Mouse (Mus musculus) embryonic facial prominence, embryonic 15.5 days (tissue): ENCODE results near the gene Dars. TPM values are rescaled to one million over a fixed set of nuclear protein-coding genes. Genes with fewer than 3 reads are reported as not detected.

Experiments
- ATAC-seq: fragments of 200-750 bp; cut with Nextera tagmentation; 2 replicates; pipeline ENCODE4 v1.8.0; 2017; ENCODE audit warnings: low read depth, moderate TSS enrichment; ENCODE audit not compliant: insufficient number of reproducible peaks, low FRiP score, low TSS enrichment
- H3K27ac ChIP-seq: fragments of 300-500 bp; sonication (generic); replicated peaks from 2 replicates; pipeline ENCODE4 v1.5.1; 2015; ENCODE audit warnings: mild to moderate bottlenecking, inconsistent platforms
- H3K27me3 ChIP-seq: fragments of 300-500 bp; sonication (generic); 2 replicates; pipeline ENCODE4 v1.6.1; 2015; ENCODE audit warnings: inconsistent platforms
- H3K36me3 ChIP-seq: fragments of 300-500 bp; sonication (generic); 2 replicates; pipeline ENCODE4 v1.6.1; 2015; ENCODE audit warnings: mild to moderate bottlenecking, inconsistent platforms
- H3K4me1 ChIP-seq: fragments of 300-500 bp; sonication (generic); 2 replicates; pipeline ENCODE4 v1.6.1; 2015; ENCODE audit warnings: inconsistent platforms
- H3K4me2 ChIP-seq: fragments of 300-500 bp; sonication (generic); replicated peaks from 2 replicates; pipeline ENCODE4 v1.6.1; 2015; ENCODE audit warnings: mild to moderate bottlenecking, inconsistent platforms
- H3K4me3 ChIP-seq: fragments of 300-500 bp; sonication (generic); replicated peaks from 2 replicates; pipeline ENCODE4 v1.5.1; 2015; ENCODE audit warnings: mild to moderate bottlenecking, inconsistent platforms
- H3K9ac ChIP-seq: fragments of 300-500 bp; sonication (generic); 2 replicates; pipeline ENCODE4 v1.6.1; 2015; ENCODE audit warnings: inconsistent platforms
- H3K9me3 ChIP-seq: fragments of 300-500 bp; sonication (generic); replicated peaks from 2 replicates; pipeline ENCODE4 v1.6.1; 2016; ENCODE audit warnings: inconsistent platforms
- WGBS: fragments of 180-500 bp; shearing (Covaris S2); methylation state at CpG from one replicate; pipeline ENCODE4 v1.1.7; 2015; 5-methylcytosine and 5-hydroxymethylcytosine counted together
- polyA plus RNA-seq: library from polyadenylated mRNA; unstranded; fragments of >200 nt; fragmentation: Nextera tagmentation; extraction: Ambion mirVana; gene quantifications from 2 replicates; pipeline ENCODE4 v1.2.1, GENCODE M21; 2015

Gene Dars
- polyA plus RNA-seq, 1 experiment from 2014 or later: 139 TPM

DNA sequence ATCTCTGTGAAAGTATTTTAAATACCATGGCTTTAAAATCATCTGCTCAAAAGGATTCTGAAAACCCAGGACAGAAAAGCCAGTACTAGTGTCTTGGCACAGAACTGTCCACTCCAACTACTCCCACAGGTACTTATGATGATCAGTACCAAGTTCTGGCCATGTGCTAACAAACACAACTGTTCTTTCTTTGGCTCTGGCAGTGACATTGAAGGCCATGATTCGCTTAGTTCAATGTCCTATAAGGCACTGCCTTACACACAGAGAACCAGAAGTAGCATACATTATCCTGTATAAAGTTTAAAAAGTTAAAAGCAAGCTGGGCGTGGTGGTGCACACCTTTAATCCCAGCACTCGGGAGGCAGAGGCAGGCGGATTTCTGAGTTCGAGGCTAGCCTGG, 6.0 kb downstream of the Dars start:
- Histone ChIP-seq H3K4me3 (no peak overlapping the region), H3K4me1 (no peaks in the 10 kb centered on the region)

DNA sequence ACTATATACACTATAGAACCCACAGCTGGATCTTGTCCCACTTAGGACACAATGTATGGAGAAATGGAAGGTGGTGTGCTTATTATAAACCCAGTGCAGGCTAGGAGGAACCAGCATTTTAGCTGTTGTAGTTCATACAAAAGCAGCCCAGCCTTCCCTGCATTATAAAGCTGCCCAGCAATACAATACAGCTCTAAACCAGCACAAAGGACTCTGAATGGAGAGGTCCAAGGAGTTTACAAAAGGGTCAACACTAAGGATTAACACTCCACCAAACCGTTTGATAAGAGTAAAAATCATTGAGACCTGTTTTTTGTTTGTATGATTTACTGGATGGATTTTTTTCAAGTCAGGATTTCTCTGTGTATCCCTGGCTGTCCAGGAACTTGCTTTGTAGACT, 10.3 kb downstream of the Dars start:
- 0 out of 2 replicates have a peak, but pooled peaks cover 10% of the 10 kb centered on the region for H3K36me3 ChIP-seq
- no peak overlapping the region for H3K9ac ChIP-seq
- H3K4me2 ChIP-seq: no peak overlapping the region
- H3K27me3 ChIP-seq: no peaks in the 10 kb centered on the region
- no peak overlapping the region for H3K27ac ChIP-seq
- H3K4me1 ChIP-seq: no peaks in the 10 kb centered on the region
- no peak for ATAC-seq
- 78% methylated on average over 1 of the region's 1 CpGs for WGBS
- no peaks in the 10 kb centered on the region for H3K9me3 ChIP-seq
- H3K4me3 ChIP-seq: no peak overlapping the region

More for the DNA sequence above, 6.0 kb downstream of the Dars start:
- H3K27me3 ChIP-seq: no peaks in the 10 kb centered on the region
- H3K36me3 ChIP-seq: peaks cover 17% of the 10 kb centered on the region
- ATAC-seq: no peak
- no peaks in the 10 kb centered on the region for H3K9me3 ChIP-seq
- no peak overlapping the region for H3K4me2 ChIP-seq
- WGBS: 97% methylated on average over 5 of the region's 5 CpGs
- no peak overlapping the region for H3K9ac ChIP-seq
- H3K27ac ChIP-seq: no peak overlapping the region

DNA sequence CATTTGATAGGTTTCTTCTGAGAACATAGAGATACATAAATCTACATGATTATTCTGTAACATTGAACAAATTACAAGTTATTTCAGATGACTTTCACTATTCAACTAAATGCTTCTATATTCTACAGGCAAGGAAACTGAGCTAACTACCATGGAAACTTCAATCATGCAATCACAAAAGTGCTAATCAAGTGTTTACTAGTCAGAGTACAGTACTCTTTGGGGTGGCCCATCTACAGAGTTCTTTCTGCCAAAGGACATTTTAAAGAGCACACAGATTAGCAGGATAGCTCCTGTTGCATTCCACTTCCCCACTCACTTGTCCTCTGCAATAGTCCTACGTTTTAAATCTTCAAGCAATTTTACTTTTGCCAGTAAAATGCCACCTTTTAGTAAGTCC, 11.5 kb downstream of the Dars start:
- Histone ChIP-seq H3K9ac (no peak overlapping the region), H3K4me2 (no peak overlapping the region), H3K27ac (no peak overlapping the region), H3K36me3 (peaks cover 18% of the 10 kb centered on the region; the same call in 1 of the 2 replicates), H3K9me3 (no peaks in the 10 kb centered on the region), H3K4me3 (no peak overlapping the region), H3K4me1 (no peaks in the 10 kb centered on the region), H3K27me3 (no peaks in the 10 kb centered on the region)
- WGBS: 57% methylated on average over 1 of the region's 1 CpGs
- ATAC-seq: no peak

DNA sequence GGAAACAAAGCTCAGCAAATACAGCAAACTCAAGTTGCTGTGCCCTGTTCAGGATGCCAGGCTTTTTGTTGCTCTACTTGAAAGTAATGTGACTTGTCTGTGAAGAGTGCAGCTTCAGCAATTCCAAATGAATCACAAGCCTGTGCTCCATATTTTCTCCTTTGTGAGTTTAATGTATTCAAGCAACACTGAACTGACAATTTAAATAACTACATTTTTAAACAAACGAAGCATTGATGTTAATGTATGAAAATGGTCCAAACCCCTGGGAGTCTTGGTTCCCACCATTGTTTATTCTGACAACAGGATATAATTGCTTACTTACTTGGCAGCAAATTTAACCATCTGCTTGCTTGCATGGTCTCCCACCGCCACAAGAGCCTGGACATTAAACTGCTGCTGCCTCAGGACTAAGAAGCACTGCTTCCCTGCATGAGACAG, 12.1 kb downstream of the Dars start:
- Histone ChIP-seq H3K27me3 (no peaks in the 10 kb centered on the region), H3K4me1 (no peaks in the 10 kb centered on the region), H3K36me3 (peaks cover 18% of the 10 kb centered on the region; the same call in 1 of the 2 replicates), H3K4me3 (no peak overlapping the region), H3K4me2 (no peak overlapping the region), H3K27ac (no peak overlapping the region), H3K9ac (no peak overlapping the region), H3K9me3 (no peaks in the 10 kb centered on the region)
- WGBS: 53% methylated on average over 2 of the region's 2 CpGs
- ATAC-seq: peak; percentile 57; the same call in 1 of the 2 replicates

DNA sequence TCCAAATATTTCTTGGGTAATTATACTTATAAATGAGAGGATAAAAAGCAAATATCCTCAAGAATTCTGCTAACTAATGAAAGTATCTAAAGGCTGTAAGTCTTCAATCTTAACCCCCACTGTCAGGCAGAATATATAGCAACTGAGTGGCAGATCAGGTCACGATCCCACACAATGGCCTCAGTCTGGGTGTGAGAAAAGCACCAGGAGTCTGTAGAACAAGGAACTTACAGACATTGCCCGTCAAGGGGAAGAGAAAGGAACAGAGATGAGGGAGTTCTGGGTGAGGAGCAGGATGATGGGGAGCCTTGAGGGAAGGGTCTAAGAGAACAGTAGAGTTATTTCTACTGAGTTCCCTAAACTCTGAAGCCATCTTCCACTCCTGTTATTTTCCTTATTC, 16.2 kb downstream of the Dars start:
- H3K27me3 ChIP-seq: no peaks in the 10 kb centered on the region
- H3K4me2 ChIP-seq: no peak overlapping the region
- no peak overlapping the region for H3K9ac ChIP-seq
- no peak overlapping the region for H3K4me3 ChIP-seq
- H3K27ac ChIP-seq: peak overlapping the region; percentile 34; the same call in 1 of the 2 replicates
- no peaks in the 10 kb centered on the region for H3K4me1 ChIP-seq
- H3K36me3 ChIP-seq: peaks cover 41% of the 10 kb centered on the region
- ATAC-seq: no peak
- H3K9me3 ChIP-seq: no peaks in the 10 kb centered on the region
- 70% methylated on average over 2 of the region's 2 CpGs for WGBS

DNA sequence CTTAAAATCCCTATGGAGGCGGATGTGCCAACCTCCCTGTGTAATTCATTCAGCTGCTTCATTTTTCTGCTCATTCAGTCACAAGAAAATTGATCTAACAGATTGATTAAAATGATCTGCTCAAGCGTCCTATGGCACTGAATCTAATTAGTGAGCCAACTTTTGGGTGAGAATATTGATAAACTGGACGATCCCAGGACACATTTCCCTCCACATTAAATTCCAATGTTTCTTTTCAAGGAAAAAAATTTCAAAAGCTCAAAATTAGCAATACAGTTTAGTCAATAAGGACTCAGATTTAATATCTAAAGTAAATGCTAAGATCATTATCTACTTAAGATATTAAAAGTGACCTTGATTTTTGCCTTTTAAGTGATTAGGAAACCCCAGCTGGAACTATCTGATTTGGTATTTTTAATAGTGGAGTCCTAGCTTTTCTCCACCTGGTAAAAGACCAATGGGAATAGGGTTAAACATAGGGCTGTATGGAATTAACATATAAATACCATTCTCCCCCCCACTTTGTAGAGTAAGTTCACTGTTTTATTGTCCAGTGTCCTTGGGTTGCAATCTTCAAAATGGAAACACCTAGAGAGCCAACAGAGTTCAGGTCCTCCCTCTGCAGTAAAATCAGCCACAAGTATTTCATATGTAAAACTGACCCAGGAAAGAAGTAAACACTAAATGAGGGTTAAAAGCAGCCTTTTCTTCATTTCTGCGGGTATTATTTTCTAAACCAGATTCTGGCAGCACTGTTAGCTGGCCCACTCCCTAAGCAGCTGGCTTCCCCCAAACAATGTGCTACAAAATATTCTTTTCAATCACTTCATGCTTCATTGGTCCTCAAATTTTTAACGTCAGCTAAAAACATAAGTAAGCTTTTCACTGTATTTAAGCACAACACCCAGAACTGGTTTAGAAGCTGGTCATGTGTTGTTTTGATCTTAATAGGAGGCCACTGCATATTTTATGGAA, 16.9 kb downstream of the Dars start:
- H3K9me3 ChIP-seq: no peaks in the 10 kb centered on the region
- no peak overlapping the region for H3K9ac ChIP-seq
- no peak overlapping the region for H3K4me3 ChIP-seq
- H3K4me1 ChIP-seq: no peaks in the 10 kb centered on the region
- 67% methylated on average over 5 of the region's 5 CpGs for WGBS
- ATAC-seq: no peak
- no peaks in the 10 kb centered on the region for H3K27me3 ChIP-seq
- H3K4me2 ChIP-seq: no peak overlapping the region
- H3K27ac ChIP-seq: no peak overlapping the region
- peaks cover 42% of the 10 kb centered on the region for H3K36me3 ChIP-seq

DNA sequence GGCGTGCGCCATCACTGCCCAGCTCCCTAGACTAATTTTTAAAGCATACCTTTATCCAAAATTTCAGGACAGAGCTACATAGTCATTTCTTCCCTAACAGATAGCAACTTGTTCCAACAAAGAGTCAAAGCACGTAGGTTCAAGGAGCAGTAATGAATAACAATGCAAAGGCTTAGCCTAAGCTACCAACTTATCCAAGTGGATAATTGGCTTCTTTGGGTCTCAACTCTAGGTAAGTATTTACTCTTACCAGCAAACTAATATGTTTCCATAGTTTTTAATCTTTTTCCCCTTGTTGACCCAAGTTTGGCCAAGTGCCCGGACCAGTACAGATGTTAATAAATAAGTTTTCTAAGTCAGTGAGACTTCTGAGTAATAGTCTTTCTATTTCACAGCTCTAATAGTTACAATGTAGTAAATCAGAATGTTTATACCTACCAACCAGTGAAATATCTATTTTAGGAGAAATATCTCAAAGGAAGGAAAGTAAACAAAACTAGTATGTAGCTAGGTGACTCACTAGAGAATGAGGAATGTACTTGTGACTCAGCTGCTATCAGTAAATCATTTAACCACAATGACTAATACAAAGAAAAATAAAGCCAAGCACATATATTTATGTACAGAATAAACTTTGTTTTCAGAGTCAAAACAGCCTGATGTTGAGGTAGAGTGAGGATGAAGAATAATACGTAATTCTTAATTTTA, 18.3 kb downstream of the Dars start:
- Histone ChIP-seq H3K36me3 (peaks cover 42% of the 10 kb centered on the region), H3K27ac (no peak overlapping the region), H3K9me3 (no peaks in the 10 kb centered on the region), H3K4me2 (no peak overlapping the region), H3K4me3 (no peak overlapping the region), H3K4me1 (no peaks in the 10 kb centered on the region), H3K27me3 (no peaks in the 10 kb centered on the region), H3K9ac (no peak overlapping the region)
- 88% methylated on average over 5 of the region's 5 CpGs for WGBS
- no peak for ATAC-seq

DNA sequence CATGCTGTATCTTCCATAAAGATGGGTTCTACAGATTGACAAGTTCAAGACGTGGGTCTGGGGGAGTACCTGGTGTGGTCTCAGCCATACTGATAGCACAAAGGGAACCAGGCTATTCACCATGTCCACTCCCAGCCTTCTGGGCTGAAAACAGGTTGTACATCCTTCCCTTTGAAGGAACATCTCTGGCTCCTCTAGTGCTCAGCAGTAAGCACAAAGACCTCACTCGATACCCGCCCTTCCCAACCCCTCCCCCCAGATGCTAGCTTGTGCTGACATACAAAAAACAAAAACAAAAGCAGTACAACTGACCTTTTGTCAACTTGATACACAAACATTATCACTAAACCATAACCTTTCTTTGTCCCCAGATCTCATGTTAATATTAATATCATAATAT, 22.5 kb downstream of the Dars start:
- no peak for ATAC-seq
- Histone ChIP-seq H3K4me2 (no peak overlapping the region), H3K27me3 (no peaks in the 10 kb centered on the region), H3K9me3 (no peaks in the 10 kb centered on the region), H3K36me3 (peaks cover 32% of the 10 kb centered on the region), H3K4me1 (no peaks in the 10 kb centered on the region), H3K4me3 (no peak overlapping the region), H3K27ac (no peak overlapping the region), H3K9ac (no peak overlapping the region)
- 89% methylated on average over 3 of the region's 3 CpGs for WGBS

DNA sequence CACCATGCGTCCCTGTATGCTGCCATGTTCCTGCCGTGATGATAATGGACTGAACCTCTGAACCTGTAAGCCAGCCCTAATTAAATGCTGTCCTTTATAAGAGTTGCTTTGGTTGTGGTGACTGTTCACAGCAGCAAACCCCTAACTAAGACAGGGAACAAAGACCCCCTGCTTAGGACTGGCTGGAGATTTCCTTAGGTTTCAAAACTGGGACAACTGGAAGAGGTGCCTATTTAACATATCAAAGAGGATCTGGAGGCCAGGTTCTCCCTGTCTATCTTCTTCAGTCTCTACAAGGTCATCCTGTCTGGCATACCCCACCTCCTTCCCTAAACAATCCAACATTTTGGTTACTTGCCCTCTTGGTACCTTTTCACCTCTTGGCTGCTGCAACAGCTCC, 24.8 kb downstream of the Dars start:
- WGBS: 85% methylated on average over 2 of the region's 2 CpGs
- H3K36me3 ChIP-seq: peaks cover 27% of the 10 kb centered on the region

DNA sequence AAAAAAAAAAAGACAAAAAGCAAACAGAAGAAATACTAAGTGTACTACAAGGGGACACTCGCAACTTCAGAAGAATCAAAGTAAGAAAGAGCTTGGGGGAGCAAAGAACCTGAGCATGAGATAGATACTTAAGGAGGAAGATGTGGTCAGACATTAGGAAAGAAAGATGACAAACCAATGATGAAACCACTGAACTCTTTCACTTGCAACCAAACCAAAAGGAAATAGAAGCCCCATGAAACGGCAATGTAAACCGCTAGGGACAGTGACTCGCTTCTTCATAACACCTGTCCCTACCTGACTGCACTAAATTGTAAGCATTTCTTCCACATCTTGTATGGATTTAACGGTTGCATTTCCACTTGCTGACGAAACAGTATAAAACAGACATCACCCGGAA, 30.7 kb downstream of the Dars start:
- H3K4me2 ChIP-seq: no peak overlapping the region
- no peak for ATAC-seq
- no peaks in the 10 kb centered on the region for H3K4me1 ChIP-seq
- no peak overlapping the region for H3K4me3 ChIP-seq
- H3K27me3 ChIP-seq: no peaks in the 10 kb centered on the region
- no peaks in the 10 kb centered on the region for H3K9me3 ChIP-seq
- no peak overlapping the region for H3K9ac ChIP-seq
- no peak overlapping the region for H3K27ac ChIP-seq
- H3K36me3 ChIP-seq: peaks cover 33% of the 10 kb centered on the region
- 89% methylated on average over 7 of the region's 7 CpGs for WGBS

More for the DNA sequence above, 24.8 kb downstream of the Dars start:
- H3K4me1 ChIP-seq: no peaks in the 10 kb centered on the region
- no peak overlapping the region for H3K27ac ChIP-seq
- no peak overlapping the region for H3K9ac ChIP-seq
- no peak for ATAC-seq
- no peaks in the 10 kb centered on the region for H3K9me3 ChIP-seq
- H3K27me3 ChIP-seq: no peaks in the 10 kb centered on the region
- no peak overlapping the region for H3K4me3 ChIP-seq
- H3K4me2 ChIP-seq: no peak overlapping the region

DNA sequence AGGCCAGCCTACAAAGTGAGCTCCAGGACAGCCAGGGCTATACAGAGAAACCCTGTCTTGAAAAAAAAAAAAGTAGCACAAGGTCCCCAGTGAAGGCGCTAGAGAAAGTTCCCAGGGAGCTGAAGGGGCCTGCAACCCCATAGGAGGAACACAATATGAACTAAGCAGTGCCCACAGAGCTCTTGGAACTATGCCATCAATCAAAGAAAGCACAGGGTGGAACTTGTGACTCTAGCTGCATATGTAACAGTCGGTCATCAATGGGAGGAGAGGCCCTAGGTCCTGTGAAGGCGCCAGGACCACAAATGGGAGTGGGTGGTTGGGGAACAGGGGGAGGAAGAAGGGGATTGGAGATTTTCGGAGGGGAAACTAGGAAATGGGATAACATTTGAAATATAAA, 40.3 kb downstream of the Dars start:
- H3K4me1 ChIP-seq: no peaks in the 10 kb centered on the region
- H3K27me3 ChIP-seq: no peaks in the 10 kb centered on the region
- no peak for ATAC-seq
- no peak overlapping the region for H3K27ac ChIP-seq
- H3K9ac ChIP-seq: no peak overlapping the region
- H3K36me3 ChIP-seq: peaks cover 30% of the 10 kb centered on the region
- H3K9me3 ChIP-seq: no peaks in the 10 kb centered on the region
- no peak overlapping the region for H3K4me2 ChIP-seq
- H3K4me3 ChIP-seq: no peak overlapping the region
- WGBS: 98% methylated on average over 4 of the region's 4 CpGs
